Mouse (Mus musculus): ENCODE results near the gene Ghdc. TPM values are rescaled to one million over a fixed set of nuclear protein-coding genes. Genes with fewer than 3 reads are reported as not detected.

The Ghdc gene
- total RNA-seq, 2 experiments from 2014 or later = 4.4 to 7.0 TPM

DNA sequence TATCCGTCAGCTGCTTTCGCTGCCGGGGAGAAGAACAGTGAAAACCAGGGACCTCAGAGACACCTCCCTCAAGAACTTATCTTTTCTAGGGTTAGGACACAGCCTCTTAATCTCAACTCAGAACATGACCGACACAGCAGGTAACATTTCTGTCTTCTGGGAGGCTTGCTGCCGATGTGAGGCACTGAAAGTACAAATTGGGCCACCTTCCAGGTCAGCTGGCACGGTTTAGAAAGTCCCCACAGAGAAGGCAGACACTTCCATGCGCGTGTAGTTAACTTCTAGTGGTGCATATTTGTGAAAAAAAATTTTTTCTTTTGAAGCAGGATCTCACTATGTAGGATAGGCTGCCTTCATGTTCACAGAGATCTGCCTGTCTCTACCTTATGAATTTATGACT lies 13.5 kb upstream of the Ghdc start:
- DNase-seq (ENCODE audit: low spot score in 2 of 2) = no peak

GRCm38 (mm10) chr11:100782568-100782967 lies 11.8 kb upstream of the Ghdc start:
- DNase-seq (ENCODE audit: low spot score in 2 of 2) = no peak

DNA sequence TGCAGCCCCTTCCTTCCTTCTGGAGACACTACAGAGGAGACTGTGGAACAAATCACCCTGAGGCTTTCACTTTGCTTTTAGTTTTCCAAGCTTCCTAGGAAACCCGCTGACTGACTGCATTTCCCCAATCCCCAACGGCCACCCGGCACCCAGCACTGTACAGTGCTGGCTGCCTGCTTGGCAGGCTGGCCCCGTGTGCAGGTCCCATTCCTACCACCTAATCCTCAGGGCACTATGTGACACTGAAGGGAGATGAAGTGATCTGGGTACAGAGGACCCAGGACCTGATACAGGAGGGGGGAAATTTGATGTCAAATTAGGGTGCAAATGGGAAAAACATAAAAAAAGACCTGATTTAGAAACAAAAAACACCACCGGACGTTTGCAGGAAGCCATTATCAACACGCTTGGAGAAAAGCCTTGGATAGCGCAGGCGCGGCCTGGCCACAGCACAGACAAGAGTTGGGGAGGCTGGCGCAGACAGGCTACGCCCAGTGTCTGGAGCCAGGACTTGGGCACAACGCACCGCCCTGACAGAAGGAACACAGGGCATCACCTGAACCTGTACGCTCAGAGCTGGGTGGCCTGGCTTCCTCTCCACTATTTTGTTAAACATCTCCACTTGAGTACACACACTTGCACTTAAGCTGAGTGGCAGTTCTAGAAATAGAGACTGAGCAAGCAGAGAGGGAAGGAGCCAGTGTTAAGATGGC lies 11.2 kb upstream of the Ghdc start:
- no peak for DNase-seq (ENCODE audit: low spot score in 2 of 2)

DNA sequence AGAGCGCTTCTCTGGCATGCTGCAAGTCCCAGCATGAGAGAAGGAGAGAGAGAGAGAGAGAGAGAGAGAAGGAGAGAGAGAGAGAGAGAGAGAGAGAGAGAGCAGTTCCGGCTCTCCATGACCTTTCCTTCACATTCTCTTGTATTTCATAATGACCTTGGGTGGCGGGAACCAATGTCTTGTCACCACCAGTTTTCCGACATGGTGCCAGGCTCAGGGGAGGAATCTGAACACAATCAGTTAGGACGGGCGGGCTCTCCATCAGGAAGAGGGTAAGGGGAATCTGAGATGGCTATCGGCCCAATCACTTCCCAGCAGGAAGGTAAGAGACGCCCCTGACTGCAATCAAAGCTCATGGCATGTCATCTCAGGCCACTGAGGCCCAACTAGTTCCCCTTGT lies 9.5 kb upstream of the Ghdc start:
- DNase-seq (ENCODE audit: low spot score in 2 of 2) = no peak

DNA sequence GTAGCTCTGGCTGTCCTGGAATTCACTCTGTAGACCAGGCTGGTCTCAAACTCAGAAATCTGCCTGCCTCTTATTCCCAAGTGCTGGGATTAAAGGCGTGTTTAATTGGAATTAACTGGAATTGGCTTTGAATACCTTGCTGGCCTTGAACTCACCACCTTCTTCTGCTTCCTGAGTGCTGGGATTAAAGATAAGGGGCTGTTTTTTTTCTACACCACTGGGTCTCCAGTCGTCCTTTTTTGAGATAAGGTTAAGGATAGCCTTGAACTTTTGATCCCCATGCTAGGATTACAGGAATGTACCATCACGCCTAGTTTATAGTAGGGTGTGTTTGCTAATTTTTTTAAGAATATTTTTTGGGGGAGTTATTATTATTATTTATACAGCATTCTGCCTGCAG lies 7.3 kb upstream of the Ghdc start:
- no peak for DNase-seq (ENCODE audit: low spot score in 2 of 2)

DNA sequence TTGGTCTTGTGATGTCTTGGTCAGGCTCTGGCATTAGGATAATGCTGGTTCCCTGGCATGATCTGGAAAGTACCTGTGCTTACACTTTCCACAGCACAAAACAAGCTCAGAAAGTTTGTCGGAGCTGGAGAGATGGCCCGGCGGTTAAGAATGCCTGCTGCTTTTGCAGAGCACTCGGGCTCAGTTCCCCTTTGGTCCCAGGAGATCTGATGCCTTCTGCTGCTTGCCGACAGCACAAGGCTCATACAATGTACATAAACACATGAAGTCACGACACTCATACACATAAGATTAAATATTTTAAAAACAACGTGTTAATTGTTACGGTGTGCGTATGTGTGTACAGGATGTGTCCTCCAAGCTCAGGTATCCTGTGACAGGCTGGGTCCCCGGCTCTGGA lies 5.2 kb upstream of the Ghdc start:
- no peak for DNase-seq (ENCODE audit: low spot score in 2 of 2)

- DNase-seq (ENCODE audit: low spot score in 2 of 2) = no peak
Measured at GRCm38 (mm10) chr11:100774261-100774660, 3.5 kb upstream of the Ghdc start.

GRCm38 (mm10) chr11:100769980-100770379 lies 777 bp downstream of the Ghdc start:
- no peak for DNase-seq (ENCODE audit: low spot score in 2 of 2)

DNA sequence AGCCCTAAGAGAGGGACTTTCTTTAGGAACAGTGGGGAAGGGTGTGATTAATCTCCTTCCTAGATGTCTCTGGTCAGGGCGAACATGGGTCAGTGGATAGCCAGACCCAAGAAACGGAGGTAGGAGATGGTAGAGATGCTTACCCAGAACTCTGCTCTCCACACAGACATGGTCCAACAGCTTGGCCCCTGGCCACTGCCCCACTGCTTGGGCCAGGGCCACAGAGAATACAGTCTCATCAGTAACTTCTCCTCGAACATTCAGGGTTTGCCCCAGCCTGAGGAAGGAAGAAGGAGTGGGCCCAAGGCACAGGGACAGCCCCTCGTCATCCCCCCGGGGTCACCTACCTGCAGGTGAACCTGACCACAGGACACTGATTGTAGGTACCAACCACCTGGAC lies 2.9 kb downstream of the Ghdc start:
- DNase-seq (ENCODE audit: low spot score in 2 of 2) = no peak

- DNase-seq (ENCODE audit: low spot score in 2 of 2) = no peak
Measured at GRCm38 (mm10) chr11:100766726-100767125, 4.0 kb downstream of the Ghdc start.

DNA sequence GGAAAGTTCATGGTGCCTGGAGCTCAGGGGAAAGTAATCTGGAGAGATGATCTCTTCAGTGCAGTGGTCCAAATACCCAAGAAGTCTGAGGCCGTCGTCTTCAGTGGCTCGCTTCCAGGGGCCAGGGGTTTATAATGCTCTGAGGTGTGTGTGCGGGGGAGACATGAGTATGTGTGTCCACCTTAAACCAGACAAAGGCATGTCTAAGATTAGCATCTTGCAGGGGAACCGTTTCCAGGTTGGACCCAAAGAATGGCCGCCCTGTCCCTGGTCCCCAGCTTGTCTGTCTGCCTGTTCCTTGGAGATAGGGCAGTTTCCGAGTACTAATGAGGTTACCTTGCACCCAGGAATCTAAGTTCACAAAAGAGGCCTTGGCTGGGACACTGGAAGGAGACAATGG lies 7.9 kb downstream of the Ghdc start, which contains the start of gene Hcrt:
Gene Hcrt, minus strand, starts transcription at position 101 of the 400 bp plus-strand sequence.
- no peak for DNase-seq (ENCODE audit: low spot score in 2 of 2)

DNA sequence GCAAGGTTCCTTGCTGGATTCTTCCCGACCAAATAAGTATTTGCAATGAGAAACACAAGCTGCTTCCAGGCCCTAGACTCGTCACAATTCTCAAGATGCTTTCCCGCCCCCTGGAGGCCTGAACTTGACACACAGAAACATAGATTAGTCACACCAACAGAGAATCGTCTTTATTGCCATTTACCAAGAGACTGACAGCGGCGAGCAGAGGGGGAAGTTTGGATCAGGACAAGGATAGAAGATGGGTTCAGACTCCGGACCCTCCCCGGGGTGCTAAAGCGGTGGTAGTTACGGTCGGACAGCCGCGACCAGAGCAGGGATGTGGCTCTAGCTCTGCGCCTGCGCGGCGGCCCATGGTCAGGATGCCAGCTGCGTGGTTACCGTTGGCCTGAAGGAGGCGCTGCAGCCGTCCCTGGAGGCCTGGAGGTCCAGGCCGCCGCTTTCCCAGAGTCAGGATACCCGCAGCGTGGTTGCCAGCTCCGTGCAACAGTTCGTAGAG lies 9.2 kb downstream of the Ghdc start:
- peak; percentile 81 to 89 for DNase-seq (ENCODE audit: low spot score in 2 of 2)

DNA sequence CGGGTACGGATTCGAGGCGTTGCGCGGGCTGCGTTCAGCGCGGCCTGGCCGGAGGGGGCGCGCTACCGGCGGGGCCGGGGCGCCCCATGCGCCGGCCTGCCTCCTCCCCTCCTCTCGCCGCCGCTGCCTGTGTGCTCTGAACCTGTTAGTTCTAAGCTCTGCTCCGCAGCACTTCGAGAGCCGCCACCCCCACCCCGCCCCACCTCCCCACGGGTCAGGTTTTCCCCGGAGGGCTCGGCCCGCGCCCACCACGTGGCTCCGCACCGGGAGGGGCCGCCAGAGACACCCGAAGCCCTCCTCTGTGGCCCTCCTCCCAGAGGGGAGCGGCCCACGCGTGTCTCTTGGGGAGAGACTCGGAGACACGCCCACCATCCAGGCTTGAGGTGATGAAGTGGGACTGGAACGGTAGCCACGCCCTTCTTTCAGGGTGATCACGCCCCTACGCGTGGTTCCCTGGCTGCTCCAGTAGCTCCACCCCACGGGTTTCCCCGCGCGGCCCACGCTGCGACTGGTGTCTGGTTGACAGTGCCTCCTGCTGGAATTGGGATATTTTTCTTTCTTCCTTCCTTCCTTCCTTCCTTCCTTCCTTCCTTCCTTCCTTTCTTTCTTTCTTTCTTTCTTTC lies 11.0 kb downstream of the Ghdc start, which contains the start of gene Kcnh4:
Gene Kcnh4, minus strand, starts transcription at position 332 of the 623 bp plus-strand sequence.
- peak; percentile 89 to 92 for DNase-seq (ENCODE audit: low spot score in 2 of 2)

DNA sequence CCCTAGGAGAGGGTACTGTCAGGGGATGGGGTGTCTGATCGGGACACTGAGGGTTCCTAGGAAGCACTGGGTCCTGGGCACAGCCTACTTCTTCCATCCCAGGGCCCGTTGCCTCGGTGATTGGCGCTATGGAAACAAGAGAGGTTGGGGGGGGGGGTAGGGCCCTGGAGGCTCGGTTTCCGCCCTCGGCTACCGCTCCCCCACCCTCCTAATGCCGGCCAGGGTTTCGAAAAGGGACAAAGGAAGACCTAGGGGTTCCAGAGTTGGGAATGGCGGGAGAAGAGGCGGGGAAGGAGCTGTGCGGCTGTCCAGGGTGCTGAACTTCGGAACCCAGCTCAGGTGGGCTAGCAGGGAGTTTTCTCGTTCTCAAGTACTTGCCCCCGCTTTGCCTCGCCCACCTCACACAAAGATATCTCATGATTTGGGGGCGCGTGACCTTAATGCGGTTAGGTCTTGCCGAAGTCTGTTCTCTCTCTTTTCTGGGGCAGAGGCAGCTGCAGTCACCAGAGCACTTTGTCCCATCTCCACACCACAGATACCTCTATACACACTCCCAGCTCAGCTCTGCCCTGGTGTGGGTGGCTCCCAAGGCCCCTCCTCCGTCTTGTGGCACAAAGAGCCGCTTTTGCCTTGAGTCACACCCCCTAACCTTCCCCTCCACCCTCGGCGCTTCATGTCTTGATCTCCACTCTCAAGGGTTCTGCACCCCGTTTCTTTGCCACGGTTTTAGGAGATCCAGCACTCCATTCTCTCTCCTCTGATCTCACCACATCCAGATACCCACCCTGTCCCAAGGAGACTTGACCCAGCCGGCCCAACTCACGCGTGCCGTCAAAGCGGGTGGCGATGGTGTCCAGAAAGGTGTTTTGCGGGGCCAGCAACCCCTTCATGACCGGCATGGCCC lies 11.8 kb downstream of the Ghdc start:
- peak in 1 of 2 experiments; percentile 29 for DNase-seq (ENCODE audit: low spot score in 2 of 2)

DNA sequence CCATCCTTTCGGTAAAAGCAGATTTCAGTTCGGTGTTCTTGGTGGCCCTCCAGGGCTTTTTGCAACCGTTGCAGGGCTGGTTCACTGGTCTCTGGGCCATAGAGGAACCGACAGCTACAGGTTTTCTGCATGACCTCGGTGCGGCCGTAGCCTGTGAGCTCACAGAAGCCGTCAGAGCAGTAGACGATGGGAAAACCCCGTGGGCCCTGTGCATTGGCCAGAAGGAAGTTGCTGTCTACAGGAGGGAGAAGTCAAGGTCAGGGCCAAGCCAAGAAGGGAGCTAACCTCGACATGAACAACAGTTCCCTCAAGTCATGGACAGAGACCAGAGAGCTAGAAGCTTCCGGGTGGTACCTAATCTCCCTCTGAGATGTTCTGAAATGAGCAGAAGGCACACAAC lies 13.2 kb downstream of the Ghdc start:
- no peak for DNase-seq (ENCODE audit: low spot score in 2 of 2)

DNA sequence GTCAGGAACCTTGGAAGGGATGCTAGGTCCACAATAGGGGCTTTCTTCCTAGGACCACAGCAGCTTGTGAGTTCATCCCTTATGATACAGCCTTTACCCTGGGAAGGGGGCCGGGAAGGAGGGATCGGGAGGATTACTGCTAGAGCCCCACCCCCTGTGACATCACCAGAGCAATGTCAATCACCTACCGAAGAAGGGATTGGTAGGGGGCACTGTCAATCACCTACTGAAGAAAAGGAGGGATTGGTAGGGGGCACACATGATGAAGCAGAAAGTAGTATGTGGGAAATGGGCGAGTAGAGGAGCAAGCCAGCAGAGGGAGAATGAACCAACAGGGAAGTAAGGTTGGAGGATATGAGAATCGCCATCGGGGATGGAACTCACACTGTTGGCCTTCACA lies 14.3 kb downstream of the Ghdc start:
- DNase-seq (ENCODE audit: low spot score in 2 of 2) = no peak

- no peak for DNase-seq (ENCODE audit: low spot score in 2 of 2)
Measured at GRCm38 (mm10) chr11:100754693-100755057, 16.1 kb downstream of the Ghdc start.

DNA sequence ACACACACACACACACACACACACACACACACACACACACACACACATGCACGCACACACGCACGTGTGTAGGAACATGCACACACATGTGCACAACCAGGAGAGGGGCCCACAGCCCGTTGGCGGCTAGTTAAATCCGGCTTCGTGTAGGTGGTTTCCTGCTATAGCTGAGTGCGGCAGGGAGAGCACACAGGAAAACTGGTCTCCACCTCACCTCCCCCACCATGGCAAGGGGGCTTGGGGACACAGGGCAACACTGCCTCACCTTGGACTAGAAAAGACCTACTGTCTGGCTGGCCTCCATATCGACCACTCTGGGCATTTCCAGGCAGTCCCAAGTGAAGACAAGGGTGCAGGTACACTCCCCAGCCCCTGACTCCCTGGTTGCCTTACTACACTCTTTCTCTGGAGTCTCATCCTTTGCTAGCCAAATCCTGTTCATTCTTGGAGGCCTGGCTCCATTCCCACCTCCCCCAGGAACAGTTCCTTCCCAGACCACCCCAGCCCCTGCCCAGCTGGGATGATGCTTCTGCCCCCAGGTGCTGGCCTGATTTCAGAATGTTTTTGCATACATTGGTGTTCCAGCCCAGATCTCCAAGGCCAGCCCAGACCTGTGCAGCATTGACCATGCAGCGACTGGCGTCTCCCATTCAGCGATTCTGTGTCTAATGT lies 16.6 kb downstream of the Ghdc start:
- peak in 1 of 2 experiments; percentile 47 for DNase-seq (ENCODE audit: low spot score in 2 of 2)

DNA sequence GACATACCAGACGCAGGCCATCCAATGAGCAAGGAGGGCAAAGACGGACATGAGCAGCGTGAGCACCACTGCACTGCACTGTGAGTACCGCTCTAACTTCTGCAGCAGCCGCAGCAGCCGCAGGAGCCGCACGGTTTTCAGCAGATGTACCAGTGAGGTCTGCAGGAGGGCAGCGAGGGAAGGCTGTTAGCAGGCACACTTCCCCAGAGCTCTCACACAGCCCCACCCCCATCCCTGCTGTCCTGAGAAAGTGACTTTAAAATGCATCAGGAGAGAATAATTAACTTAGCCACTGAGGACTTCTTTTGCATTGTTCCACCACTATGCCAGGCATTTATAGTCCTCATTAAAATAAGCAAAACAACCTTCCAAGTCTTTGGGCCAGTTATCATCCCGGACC lies 18.5 kb downstream of the Ghdc start:
- DNase-seq (ENCODE audit: low spot score in 2 of 2) = no peak

DNA sequence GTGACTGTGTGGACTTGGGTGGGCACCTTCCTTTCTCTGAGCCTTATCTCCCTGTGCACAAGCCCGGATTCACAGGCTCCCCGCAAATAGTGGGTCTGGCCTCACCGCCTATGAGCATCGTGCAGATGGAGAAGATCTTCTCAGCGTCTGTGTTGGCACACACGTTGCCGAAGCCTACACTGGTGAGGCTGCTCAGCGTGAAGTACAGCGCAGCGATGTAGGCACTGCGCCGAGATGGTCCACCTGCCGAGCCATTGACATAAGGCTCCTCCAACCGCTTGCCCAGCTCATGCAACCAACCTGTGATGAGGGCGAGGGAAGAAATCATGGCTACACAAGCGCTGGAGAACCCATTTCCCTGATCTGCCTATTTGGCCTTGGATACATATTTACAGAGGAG lies 20.6 kb downstream of the Ghdc start:
- peak in 1 of 2 experiments; percentile 61 for DNase-seq (ENCODE audit: low spot score in 2 of 2)

DNA sequence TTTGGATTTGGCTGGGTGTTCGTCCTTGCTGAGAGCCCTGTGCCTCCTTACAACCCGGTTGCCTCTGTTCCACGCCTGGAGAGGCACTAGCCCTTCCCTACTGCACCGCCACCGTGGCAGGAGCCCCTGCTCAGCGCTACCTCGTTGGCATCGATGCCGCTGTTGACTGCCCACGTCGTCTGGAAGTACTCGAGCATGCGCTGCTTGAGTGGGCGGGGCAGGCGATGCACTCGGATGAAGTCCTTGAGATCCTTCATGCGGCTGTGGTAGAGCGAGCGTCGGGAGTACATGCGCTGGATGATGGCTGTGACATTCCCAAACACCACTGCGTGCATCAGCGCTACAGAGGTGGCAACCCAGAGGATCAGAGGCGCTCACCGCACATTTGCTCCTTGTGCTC lies 21.3 kb downstream of the Ghdc start:
- DNase-seq (ENCODE audit: low spot score in 2 of 2) = peak in 1 of 2 experiments; percentile 27
